Mouse (Mus musculus): ENCODE data around the gene Ccl9. TPM values are rescaled to one million over a fixed set of nuclear protein-coding genes. Genes with fewer than 3 reads are reported as not detected.

Ccl9 gene
- total and polyA plus RNA-seq, 3 experiments: 4.3 to 13.7 (median 12.6) TPM

GRCm38 (mm10) chr11:83533192-83533591, 45.2 kb downstream of the Ccl9 start:
- H3K79me2 ChIP-seq (replicated peaks; ENCODE audit: control insufficient read depth, insufficient read depth, low read length): no peaks in the 10 kb centered on the region
- no peaks in the 10 kb centered on the region for H3K36me3 ChIP-seq (ENCODE audit: control insufficient read depth, insufficient read depth, low read length)
- H3K27ac ChIP-seq: no peak overlapping the region
- no peak for DNase-seq
- intact Hi-C loops (cut with DNase I): no loop called here
- WGBS: 94% methylated on average over 1 of the region's 1 CpGs
- no peak for TF ChIP-seq CTCF (IDR thresholded peaks at IDR 0.05)
- H3K27me3 ChIP-seq (ENCODE audit: control insufficient read depth, insufficient read depth, low read length): no peaks in the 10 kb centered on the region
- peaks cover 3% of the 10 kb centered on the region for H3K4me1 ChIP-seq (ENCODE audit: control insufficient read depth, insufficient read depth, low read length)
- no peak overlapping the region for H3K4me3 ChIP-seq
- H3K9ac ChIP-seq (ENCODE audit: low read depth, low read length): no peak overlapping the region

GRCm38 (mm10) chr11:83530360-83530759, 48.1 kb downstream of the Ccl9 start, which contains the start of gene Ccl5:
Gene Ccl5, minus strand, starts transcription at chr11:83530518.
- Histone ChIP-seq H3K27ac (no peak within 1 kb of the TSS), H3K4me1 (ENCODE audit: control insufficient read depth, insufficient read depth, low read length) (peaks cover 3% of the 10 kb centered on the region), H3K27me3 (ENCODE audit: control insufficient read depth, insufficient read depth, low read length) (no peaks in the 10 kb centered on the region), H3K4me3 (no peak within 1 kb of the TSS), H3K79me2 (replicated peaks; ENCODE audit: control insufficient read depth, insufficient read depth, low read length) (no peaks in the 10 kb centered on the region), H3K9ac (ENCODE audit: low read depth, low read length) (no peak within 1 kb of the TSS), H3K36me3 (ENCODE audit: control insufficient read depth, insufficient read depth, low read length) (no peaks in the 10 kb centered on the region)
- no peak for TF ChIP-seq EP300 (IDR thresholded peaks at IDR 0.05; ENCODE audit: insufficient read depth, low read depth, low read length)
- TF ChIP-seq CTCF (IDR thresholded peaks at IDR 0.05): no peak
- TF ChIP-seq POLR2A (IDR thresholded peaks at IDR 0.05; ENCODE audit: insufficient read depth, low read depth, low read length): no peak
- intact Hi-C loops (cut with DNase I): no loop called here
- WGBS: 88% methylated on average over 5 of the region's 5 CpGs
- no peak for DNase-seq

- intact Hi-C loops (cut with DNase I): no loop called here
- WGBS: 62% methylated on average over 12 of the region's 12 CpGs
- H3K27ac ChIP-seq: no peak overlapping the region
- no peaks in the 10 kb centered on the region for H3K36me3 ChIP-seq (ENCODE audit: control insufficient read depth, insufficient read depth, low read length)
- H3K27me3 ChIP-seq (ENCODE audit: control insufficient read depth, insufficient read depth, low read length): no peaks in the 10 kb centered on the region
- peaks cover under 1% of the 10 kb centered on the region; the same call in 1 of the 2 replicates for H3K4me1 ChIP-seq (ENCODE audit: control insufficient read depth, insufficient read depth, low read length)
- TF ChIP-seq EP300 (IDR thresholded peaks at IDR 0.05; ENCODE audit: insufficient read depth, low read depth, low read length) (no peak), POLR2A (IDR thresholded peaks at IDR 0.05; ENCODE audit: insufficient read depth, low read depth, low read length) (no peak), CTCF (IDR thresholded peaks at IDR 0.05) (no peak)
- no peak for DNase-seq
- no peak overlapping the region for H3K4me3 ChIP-seq
- H3K9ac ChIP-seq (ENCODE audit: low read depth, low read length): no peak overlapping the region
- no peaks in the 10 kb centered on the region for H3K79me2 ChIP-seq (replicated peaks; ENCODE audit: control insufficient read depth, insufficient read depth, low read length)
Observed at GRCm38 (mm10) chr11:83529024-83529423, 49.4 kb downstream of the Ccl9 start.

Other genes starting within 250 kb of the Ccl9 start
- 10 to 100 TPM; 61.9 to 77.8 TPM for gene Rasl10b, start 169.5 kb downstream of the Ccl9 start, total RNA-seq (2021)
- gene Rasl10b, start 169.5 kb downstream of the Ccl9 start, polyA plus RNA-seq (2012; rRNA removed): 70.8 and 71.6 TPM in 2 replicates
- not detected for gene Gas2l2, start 149.2 kb downstream of the Ccl9 start, total RNA-seq (2021)
- gene Gas2l2, start 149.2 kb downstream of the Ccl9 start, polyA plus RNA-seq (2012; rRNA removed): 0.10 TPM in 1 of 2 replicates, not detected in the other
- not detected for gene 1700020L24Rik, start 141.0 kb downstream of the Ccl9 start, total RNA-seq (2021)
- gene 1700020L24Rik, start 141.0 kb downstream of the Ccl9 start, polyA plus RNA-seq (2012; rRNA removed): 0.27 TPM in 1 of 2 replicates, not detected in the other
- 1 to 10 TPM; 4.7 to 4.9 TPM for gene Mmp28, start 115.6 kb downstream of the Ccl9 start, total RNA-seq (2021)
- 3.3 and 4.4 TPM in 2 replicates for gene Mmp28, start 115.6 kb downstream of the Ccl9 start, polyA plus RNA-seq (2012; rRNA removed)
- 10 to 100 TPM; 34.2 to 39.6 TPM for gene Taf15, start 105.5 kb downstream of the Ccl9 start, total RNA-seq (2021)
- 9.1 and 15.2 TPM in 2 replicates for gene Taf15, start 105.5 kb downstream of the Ccl9 start, polyA plus RNA-seq (2012; rRNA removed)
- gene Heatr9, start 56.5 kb downstream of the Ccl9 start, total RNA-seq (2021): not detected
- not detected in 2 replicates for gene Heatr9, start 56.5 kb downstream of the Ccl9 start, polyA plus RNA-seq (2012; rRNA removed)
- gene Ccl5, start 48.1 kb downstream of the Ccl9 start, total RNA-seq (2021): under 1 TPM in 1 of 2 experiments, not detected in 1; 0.80 TPM
- 2.5 and 20.2 TPM in 2 replicates for gene Ccl5, start 48.1 kb downstream of the Ccl9 start, polyA plus RNA-seq (2012; rRNA removed)
- 10 to 100 TPM; 21.5 to 25.4 TPM for gene Ccl6, start 14.5 kb upstream of the Ccl9 start, total RNA-seq (2021)
- gene Ccl6, start 14.5 kb upstream of the Ccl9 start, polyA plus RNA-seq (2012; rRNA removed): 13.0 and 14.1 TPM in 2 replicates
- not detected for gene Rpl9-ps1, start 67.0 kb upstream of the Ccl9 start, total RNA-seq (2021)
- not detected in 2 replicates for gene Rpl9-ps1, start 67.0 kb upstream of the Ccl9 start, polyA plus RNA-seq (2012; rRNA removed)
- not detected for gene Ccl3, start 70.7 kb upstream of the Ccl9 start, total RNA-seq (2021)
- 0.59 and 0.92 TPM in 2 replicates for gene Ccl3, start 70.7 kb upstream of the Ccl9 start, polyA plus RNA-seq (2012; rRNA removed)
- gene Ccl4, start 83.9 kb upstream of the Ccl9 start, total RNA-seq (2021): not detected
- 0.61 and 1.00 TPM in 2 replicates for gene Ccl4, start 83.9 kb upstream of the Ccl9 start, polyA plus RNA-seq (2012; rRNA removed)
- gene Wfdc17, start 125.4 kb upstream of the Ccl9 start, total RNA-seq (2021): 1 to 10 TPM; 4.3 to 4.5 TPM
- 7.1 and 9.0 TPM in 2 replicates for gene Wfdc17, start 125.4 kb upstream of the Ccl9 start, polyA plus RNA-seq (2012; rRNA removed)
- not detected for gene Wfdc18, start 130.4 kb upstream of the Ccl9 start, total RNA-seq (2021)
- gene Wfdc18, start 130.4 kb upstream of the Ccl9 start, polyA plus RNA-seq (2012; rRNA removed): not detected in 2 replicates
- gene Wfdc21, start 168.3 kb upstream of the Ccl9 start, total RNA-seq (2021): not detected
- gene Wfdc21, start 168.3 kb upstream of the Ccl9 start, polyA plus RNA-seq (2012; rRNA removed): 1.3 and 2.8 TPM in 2 replicates
- 1 to 10 TPM; 6.3 TPM for gene Heatr6, start 175.1 kb upstream of the Ccl9 start, total RNA-seq (2021)
- gene Heatr6, start 175.1 kb upstream of the Ccl9 start, polyA plus RNA-seq (2012; rRNA removed): 5.4 and 8.4 TPM in 2 replicates